Mouse (Mus musculus): Measurements from ENCODE around the gene Nmd3.

Gene Nmd3

DNA sequence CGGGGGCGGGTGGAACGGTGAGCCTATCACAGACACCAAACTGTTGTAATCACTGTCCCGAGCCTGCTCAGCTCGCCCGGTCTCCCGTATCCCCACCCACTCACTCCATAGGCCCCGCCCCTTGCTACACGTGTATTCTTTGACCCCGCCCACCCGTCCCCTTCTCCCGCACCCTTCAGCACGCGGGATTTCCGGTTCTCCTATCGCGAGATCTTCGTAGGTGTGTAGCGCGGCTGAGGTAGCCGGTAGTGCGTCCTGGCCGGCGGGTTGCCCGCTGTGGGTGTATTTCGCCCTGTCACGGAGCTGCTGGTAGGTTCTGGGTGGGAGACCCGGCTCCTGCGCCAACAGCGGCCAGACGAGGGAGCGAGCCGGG lies at the start of gene Nmd3:
Gene Nmd3, plus strand, starts transcription at position 172 of the 373 bp plus-strand sequence.
- peak; percentile 93 for DNase-seq (ENCODE audit: low spot score)

DNA sequence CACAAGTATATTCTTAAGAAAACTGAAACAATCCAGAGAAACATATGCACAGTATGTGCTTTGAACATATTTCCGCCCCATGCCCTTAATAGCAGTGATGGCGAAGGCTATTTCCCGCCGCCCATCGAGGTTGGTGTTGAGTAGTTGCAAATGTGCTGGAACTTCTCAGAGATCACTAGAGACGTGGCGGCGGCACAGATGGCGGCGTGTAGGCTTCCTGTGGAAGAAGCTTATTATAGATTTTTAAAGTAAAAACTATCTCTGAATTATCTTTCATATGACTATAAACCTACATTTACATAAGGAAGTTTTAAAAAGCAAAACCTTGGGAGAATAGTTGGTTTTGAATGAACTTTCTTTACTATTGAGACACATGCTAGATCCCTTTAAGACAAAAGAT lies 48.4 kb upstream of the Nmd3 start:
- no peak for DNase-seq (ENCODE audit: low spot score)

- DNase-seq (ENCODE audit: low spot score): no peak
Measured at GRCm38 (mm10) chr3:69674206-69674605, 47.6 kb upstream of the Nmd3 start.

- DNase-seq (ENCODE audit: low spot score): no peak
Measured at GRCm38 (mm10) chr3:69689791-69690190, 32.0 kb upstream of the Nmd3 start.

DNA sequence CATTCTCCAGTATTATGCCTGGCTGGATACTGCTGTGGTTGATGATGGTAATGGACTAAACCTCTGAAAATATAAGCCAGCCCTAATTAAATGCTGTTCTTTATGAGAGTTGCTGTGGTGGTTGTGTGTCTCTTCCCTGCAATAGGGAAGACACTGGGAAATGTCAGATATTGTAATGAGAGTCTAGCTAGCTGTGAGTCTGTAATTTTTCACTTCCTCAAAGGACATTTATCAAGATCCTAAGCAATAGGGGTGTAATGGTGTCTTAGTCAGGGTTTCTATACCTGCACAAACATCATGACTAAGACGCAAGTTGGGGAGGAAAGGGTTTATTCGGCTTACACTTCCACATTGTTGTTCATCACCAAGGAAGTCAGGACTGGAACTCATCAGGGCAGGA lies 30.8 kb upstream of the Nmd3 start:
- no peak for DNase-seq (ENCODE audit: low spot score)

- peak; percentile 18 for DNase-seq (ENCODE audit: low spot score)
Measured at GRCm38 (mm10) chr3:69699851-69700500, 21.8 kb upstream of the Nmd3 start.

DNA sequence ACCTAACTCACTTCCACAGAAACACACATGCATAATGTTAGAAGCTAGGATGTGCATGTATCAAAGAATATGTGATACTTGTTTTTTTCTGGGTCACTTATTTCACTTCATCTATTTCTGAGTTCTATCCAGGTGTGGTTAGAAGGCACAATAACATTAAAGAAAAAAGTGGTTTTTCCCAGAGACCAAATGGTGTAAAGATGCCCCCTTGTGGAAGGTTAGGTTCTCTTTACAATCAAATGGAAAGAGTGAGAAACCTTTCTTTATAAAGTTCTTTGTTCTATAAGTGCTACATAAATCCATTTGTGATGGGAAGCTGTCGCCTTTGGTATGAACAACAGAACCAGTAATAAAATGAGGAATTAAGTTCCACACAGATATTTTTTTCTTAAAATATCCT lies 19.9 kb upstream of the Nmd3 start:
- DNase-seq (ENCODE audit: low spot score): peak; percentile 20

GRCm38 (mm10) chr3:69702421-69702820 lies 19.4 kb upstream of the Nmd3 start:
- DNase-seq (ENCODE audit: low spot score): no peak

DNA sequence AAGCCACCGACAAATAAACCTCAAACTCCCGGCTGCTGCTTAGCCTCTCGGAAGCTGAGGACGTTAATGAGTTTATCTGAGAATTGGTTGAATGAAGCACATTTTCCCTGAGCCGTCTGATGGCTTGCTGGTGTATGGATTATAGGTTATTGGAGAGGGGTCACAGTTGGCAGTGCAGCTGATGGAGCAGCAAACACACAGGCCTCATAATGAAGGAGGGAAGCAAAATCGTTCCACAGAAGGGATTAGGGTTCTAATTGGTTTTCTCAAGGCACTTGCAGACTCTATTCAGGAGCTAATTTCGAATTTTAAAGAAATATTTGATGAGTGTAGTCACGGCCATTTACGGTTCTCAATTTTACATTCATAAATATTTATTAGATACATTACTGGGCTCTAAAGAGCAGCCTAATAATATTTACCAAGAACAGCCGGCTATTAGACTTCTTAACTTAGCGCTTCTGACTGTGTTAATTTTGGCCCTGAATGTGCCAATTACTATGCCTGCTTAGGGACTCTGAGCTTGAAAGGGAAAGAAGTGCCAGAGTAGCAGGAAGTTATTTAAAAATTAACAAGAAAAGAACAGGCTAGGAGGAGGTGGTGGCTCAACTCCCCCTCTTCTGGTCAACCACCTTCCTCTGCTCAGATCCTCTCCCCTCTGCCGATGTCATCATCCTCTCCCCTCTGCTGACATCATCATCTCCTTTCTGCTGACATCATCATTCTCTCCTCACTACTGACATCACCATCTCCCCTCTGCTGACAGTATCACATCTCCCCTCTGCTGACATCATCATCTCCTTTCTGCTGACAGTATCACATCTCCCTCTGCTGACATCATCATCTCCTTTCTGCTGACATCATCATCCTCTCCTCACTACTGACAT lies 12.5 kb upstream of the Nmd3 start:
- DNase-seq (ENCODE audit: low spot score): no peak

- no peak for DNase-seq (ENCODE audit: low spot score)
Measured at GRCm38 (mm10) chr3:69711907-69712600, 9.7 kb upstream of the Nmd3 start.

DNA sequence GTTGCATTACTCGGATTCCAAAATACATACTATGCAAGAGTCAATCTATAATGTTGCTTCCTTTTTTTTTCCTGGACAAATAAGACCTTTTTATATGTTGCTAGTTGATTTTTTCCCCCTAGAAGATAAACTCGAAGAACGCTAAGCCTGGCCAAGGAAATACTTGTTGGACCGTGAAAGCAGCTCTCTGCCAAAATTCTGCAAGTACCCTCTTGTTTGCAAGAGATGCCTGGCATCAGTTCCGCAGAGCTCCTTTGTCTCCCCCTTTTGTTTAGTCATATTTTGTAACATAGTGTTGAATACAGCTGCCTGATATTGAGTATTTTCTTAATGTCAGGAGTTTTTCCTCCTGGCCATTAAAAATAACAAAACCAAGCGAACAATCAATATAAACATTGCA lies 4.3 kb upstream of the Nmd3 start:
- no peak for DNase-seq (ENCODE audit: low spot score)

GRCm38 (mm10) chr3:69722187-69722867 lies 542 bp downstream of the Nmd3 start:
- DNase-seq (ENCODE audit: low spot score): peak; percentile 5

DNA sequence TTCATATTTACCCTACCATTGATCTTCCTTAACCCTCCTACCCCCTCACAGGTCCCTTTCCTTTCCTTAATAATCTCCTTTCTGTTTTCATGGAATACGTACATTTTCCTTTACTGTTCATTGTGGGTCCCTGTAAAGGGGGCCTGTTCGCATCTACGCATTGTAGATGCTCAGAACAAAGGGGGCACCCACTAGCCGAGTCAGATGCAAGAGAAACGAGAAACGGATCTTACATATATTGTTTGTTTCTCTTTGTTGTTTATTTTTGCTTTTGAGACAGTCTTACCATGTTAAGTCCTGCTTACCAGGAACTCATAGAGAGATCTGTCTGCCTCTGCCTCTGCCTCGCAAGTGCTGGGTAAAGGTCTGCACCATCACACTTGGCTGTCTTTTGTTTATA lies 1.4 kb downstream of the Nmd3 start:
- no peak for DNase-seq (ENCODE audit: low spot score)

DNA sequence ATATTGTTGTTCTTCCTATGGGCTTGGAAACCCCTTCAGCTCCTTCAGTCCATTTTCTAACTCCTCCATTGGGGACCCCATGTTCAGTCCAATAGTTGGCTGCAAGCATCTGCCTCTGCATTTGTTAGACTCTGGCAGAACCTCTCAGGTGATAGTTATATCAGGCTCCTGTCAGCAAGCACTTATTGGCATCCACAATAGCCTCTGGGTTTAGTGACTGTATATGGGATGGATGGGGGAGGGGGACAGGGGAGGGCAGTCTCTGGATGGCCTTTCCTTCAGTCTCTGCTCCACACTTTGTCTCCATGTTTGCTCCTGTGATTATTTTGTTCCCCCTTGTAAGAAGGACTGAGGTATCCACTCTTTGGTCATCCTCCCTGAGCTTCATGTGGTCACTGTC lies 9.1 kb downstream of the Nmd3 start:
- DNase-seq (ENCODE audit: low spot score): no peak

- no peak for DNase-seq (ENCODE audit: low spot score)
Measured at GRCm38 (mm10) chr3:69733939-69734338, 12.2 kb downstream of the Nmd3 start.

GRCm38 (mm10) chr3:69755192-69755591 lies 33.4 kb downstream of the Nmd3 start:
- no peak for DNase-seq (ENCODE audit: low spot score)

DNA sequence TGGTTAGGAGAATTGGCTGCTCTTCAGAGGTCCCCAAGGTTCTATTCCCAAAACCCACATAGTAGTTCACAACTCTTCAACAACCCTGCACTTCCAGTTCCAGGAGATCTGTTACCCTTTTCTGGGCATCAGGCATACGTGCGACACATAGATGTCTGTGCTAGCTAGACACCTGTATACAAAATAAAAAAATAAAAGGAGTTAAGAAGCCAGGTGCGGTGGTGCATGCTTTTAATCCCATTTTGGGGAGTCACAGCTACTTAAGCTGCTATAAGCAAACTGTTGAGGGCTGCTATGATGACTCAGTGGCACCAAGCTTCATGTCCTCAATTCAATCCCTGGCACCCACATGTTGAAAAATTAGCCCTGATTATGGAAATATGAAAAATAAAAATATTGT lies 34.2 kb downstream of the Nmd3 start:
- DNase-seq (ENCODE audit: low spot score): no peak

- peak; percentile 70 for DNase-seq (ENCODE audit: low spot score)
Measured at GRCm38 (mm10) chr3:69756499-69756898, 34.7 kb downstream of the Nmd3 start.

DNA sequence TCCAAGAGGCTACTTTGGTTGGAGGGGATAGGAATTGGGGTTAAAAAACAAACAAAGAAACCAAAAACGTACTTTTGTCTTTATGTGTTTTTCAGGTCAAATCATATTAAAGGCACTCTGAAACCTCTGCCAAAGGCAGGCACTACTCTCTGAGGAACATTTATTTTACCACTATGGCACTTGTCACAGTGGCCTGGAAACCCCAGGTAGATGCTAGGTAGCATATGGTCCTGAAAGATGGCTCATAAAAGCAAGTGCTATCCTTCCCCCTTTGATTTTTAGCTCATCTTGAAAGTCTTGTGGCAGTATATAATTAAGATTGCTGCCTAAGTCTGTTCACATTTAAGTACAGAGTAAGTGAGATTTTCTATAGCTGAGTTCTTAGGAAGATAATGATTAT lies 35.7 kb downstream of the Nmd3 start:
- DNase-seq (ENCODE audit: low spot score): no peak

DNA sequence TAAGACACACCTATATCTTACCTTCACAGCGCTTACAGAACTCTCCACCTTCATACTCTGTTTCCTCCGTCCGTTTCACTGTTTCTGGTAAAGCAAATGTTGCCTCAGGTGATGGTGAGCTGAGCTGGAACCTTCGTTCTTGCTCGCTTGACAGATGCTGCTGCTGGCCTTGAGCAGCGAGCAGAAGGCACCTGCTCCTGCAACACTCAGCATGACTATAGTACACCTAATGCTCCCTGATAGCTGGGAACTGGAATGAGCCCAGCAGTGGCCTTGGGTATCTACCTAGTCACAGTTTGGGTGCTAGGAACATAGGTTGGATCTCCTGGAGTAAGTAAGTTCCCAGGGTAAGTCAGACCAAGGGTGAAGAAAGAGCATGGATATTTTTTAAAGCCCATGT lies 38.3 kb downstream of the Nmd3 start:
- DNase-seq (ENCODE audit: low spot score): no peak

DNA sequence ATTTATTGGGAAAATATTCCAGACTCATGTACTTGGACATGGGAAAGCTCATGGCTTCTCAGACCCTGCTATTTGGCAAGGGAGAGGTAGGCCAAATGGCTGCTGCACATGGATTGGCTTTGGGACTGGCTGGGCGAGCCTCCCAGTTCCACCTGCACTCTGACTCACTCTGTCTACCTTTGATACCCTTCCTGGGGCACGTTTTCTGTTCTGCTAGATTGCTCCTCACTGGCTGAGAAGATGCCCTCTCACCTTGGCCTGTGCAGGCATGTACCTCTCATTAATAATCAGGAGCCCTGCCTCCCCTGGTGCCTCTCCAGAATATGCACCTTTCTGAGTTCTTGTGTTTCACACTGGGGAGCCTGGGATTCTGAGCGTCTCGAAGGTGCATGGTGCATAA lies 39.4 kb downstream of the Nmd3 start:
- DNase-seq (ENCODE audit: low spot score): no peak

GRCm38 (mm10) chr3:69762838-69763368 lies 41.1 kb downstream of the Nmd3 start:
- no peak for DNase-seq (ENCODE audit: low spot score)
